Mouse (Mus musculus): ENCODE measurements at regions not wholly inside any gene's neighbourhood (a gene's known extent, or its start where the extent isn't known, plus 50 kb on each side); places are given as distances from the start of the nearest gene placed in this dataset.

- no peak for DNase-seq (ENCODE audit: low read depth, low spot score)
Measured at GRCm38 (mm10) chr1:51647955-51648354, 169.7 kb upstream of the Nabp1 start.

- DNase-seq (ENCODE audit: low read depth, low spot score): peak; percentile 32
Measured at GRCm38 (mm10) chr1:51644399-51644798, 166.2 kb upstream of the Nabp1 start.

- DNase-seq (ENCODE audit: low read depth, low spot score): no peak
Measured at GRCm38 (mm10) chr1:51643640-51644039, 165.4 kb upstream of the Nabp1 start.

GRCm38 (mm10) chr1:51638519-51639302, 160.5 kb upstream of the Nabp1 start:
- no peak for DNase-seq (ENCODE audit: low read depth, low spot score)

GRCm38 (mm10) chr1:51635881-51636515, 157.8 kb upstream of the Nabp1 start:
- DNase-seq (ENCODE audit: low read depth, low spot score): no peak

GRCm38 (mm10) chr1:51633795-51634194, 155.6 kb upstream of the Nabp1 start:
- DNase-seq (ENCODE audit: low read depth, low spot score): no peak

GRCm38 (mm10) chr1:51632851-51633250, 154.6 kb upstream of the Nabp1 start:
- no peak for DNase-seq (ENCODE audit: low read depth, low spot score)

- no peak for DNase-seq (ENCODE audit: low read depth, low spot score)
Measured at GRCm38 (mm10) chr1:51629848-51630247, 151.6 kb upstream of the Nabp1 start.

GRCm38 (mm10) chr1:51628137-51628793, 150.0 kb upstream of the Nabp1 start:
- peak; percentile 51 for DNase-seq (ENCODE audit: low read depth, low spot score)

- DNase-seq (ENCODE audit: low read depth, low spot score): no peak
Measured at GRCm38 (mm10) chr1:51626303-51626702, 148.1 kb upstream of the Nabp1 start.

GRCm38 (mm10) chr1:51625079-51625478, 146.9 kb upstream of the Nabp1 start:
- DNase-seq (ENCODE audit: low read depth, low spot score): no peak

- DNase-seq (ENCODE audit: low read depth, low spot score): no peak
Measured at GRCm38 (mm10) chr1:51624551-51624950, 146.3 kb upstream of the Nabp1 start.

- no peak for DNase-seq (ENCODE audit: low read depth, low spot score)
Measured at GRCm38 (mm10) chr1:51622986-51623385, 144.8 kb upstream of the Nabp1 start.

GRCm38 (mm10) chr1:51622181-51622862, 144.1 kb upstream of the Nabp1 start:
- DNase-seq (ENCODE audit: low read depth, low spot score): no peak

- no peak for DNase-seq (ENCODE audit: low read depth, low spot score)
Measured at GRCm38 (mm10) chr1:51621062-51621461, 142.8 kb upstream of the Nabp1 start.

- DNase-seq (ENCODE audit: low read depth, low spot score): no peak
Measured at GRCm38 (mm10) chr1:51617502-51618251, 139.5 kb upstream of the Nabp1 start.

GRCm38 (mm10) chr1:51616091-51616490, 137.9 kb upstream of the Nabp1 start:
- DNase-seq (ENCODE audit: low read depth, low spot score): no peak

GRCm38 (mm10) chr1:51615523-51615922, 137.3 kb upstream of the Nabp1 start:
- peak; percentile 20 for DNase-seq (ENCODE audit: low read depth, low spot score)

GRCm38 (mm10) chr1:51614700-51615099, 136.5 kb upstream of the Nabp1 start:
- DNase-seq (ENCODE audit: low read depth, low spot score): no peak

GRCm38 (mm10) chr1:51609295-51609694, 131.1 kb upstream of the Nabp1 start:
- no peak for DNase-seq (ENCODE audit: low read depth, low spot score)

GRCm38 (mm10) chr1:51607437-51607855, 129.2 kb upstream of the Nabp1 start:
- no peak for DNase-seq (ENCODE audit: low read depth, low spot score)
